Mouse (Mus musculus) heart, adult 2 months (tissue): ENCODE data around the gene Npm3. TPM values are rescaled to one million over a fixed set of nuclear protein-coding genes. Genes with fewer than 3 reads are reported as not detected.

Source experiments
- DNase-seq, 2 experiments: peaks; one replicate each; pipeline ENCODE4 v3.0.0; 2021
- H3K27ac ChIP-seq: fragments of 200-600 bp; 2 replicates; pipeline ENCODE4 v1.8.1; 2022
- H3K27me3 ChIP-seq: fragments of 200-500 bp; 2 replicates; pipeline ENCODE4 v1.6.1; 2012; ENCODE audit warnings: mild to moderate bottlenecking, low read length, inconsistent platforms, mixed read lengths; ENCODE audit not compliant: control insufficient read depth, insufficient read depth
- H3K36me3 ChIP-seq: fragments of 200-500 bp; 2 replicates; pipeline ENCODE4 v1.6.1; 2012; ENCODE audit warnings: low read length, inconsistent platforms; ENCODE audit not compliant: control insufficient read depth, insufficient read depth
- H3K4me1 ChIP-seq: fragments of 200-500 bp; 2 replicates; pipeline ENCODE4 v1.6.1; 2011; ENCODE audit warnings: low read length; ENCODE audit not compliant: control insufficient read depth, insufficient read depth
- H3K4me3 ChIP-seq: fragments of 200-600 bp; 2 replicates; pipeline ENCODE4 v1.8.1; 2022
- H3K79me2 ChIP-seq: fragments of 200-500 bp; replicated peaks from 2 replicates; pipeline ENCODE4 v1.6.1; 2012; ENCODE audit warnings: mild to moderate bottlenecking, inconsistent platforms, low read length, moderate library complexity, mixed read lengths; ENCODE audit not compliant: control insufficient read depth, insufficient read depth
- H3K9ac ChIP-seq: fragments of 200-500 bp; 2 replicates; pipeline ENCODE4 v1.6.1; 2012; ENCODE audit warnings: low read depth, mild to moderate bottlenecking, control low read depth, inconsistent platforms, low read length, mixed read lengths
- CTCF ChIP-seq: fragments of 200-600 bp; IDR thresholded peaks from 2 replicates; pipeline ENCODE4 v1.8.1; 2022; ENCODE audit warnings: antibody characterized with exemption, mild to moderate bottlenecking, moderate library complexity
- EP300 ChIP-seq: fragments of 200-500 bp; IDR thresholded peaks from 2 replicates; pipeline ENCODE4 v1.6.1; 2011; ENCODE audit warnings: low read depth, low read length, control low read depth; ENCODE audit not compliant: insufficient read depth
- POLR2A ChIP-seq: fragments of 200-500 bp; IDR thresholded peaks from 2 replicates; pipeline ENCODE4 v1.6.1; 2011; ENCODE audit warnings: mild to moderate bottlenecking, low read depth, low read length, control low read depth; ENCODE audit not compliant: insufficient read depth
- WGBS: fragments of 180-500 bp; shearing (Covaris S2); methylation state at CpG from one replicate; pipeline ENCODE4 v1.1.7; 2018; 5-methylcytosine and 5-hydroxymethylcytosine counted together
- intact Hi-C: fragments of 180-260 bp; cut with DNase I; formaldehyde crosslinking; loops from one replicate; pipeline ENCODE4 v1.15.1; 2025
- polyA plus RNA-seq: library from polyadenylated mRNA; depleted of rRNA; stranded (reverse); fragments of >200 nt; gene quantifications from 2 replicates; pipeline ENCODE4 v1.2.3, GENCODE M21; 2012; rRNA removed
- total RNA-seq, 2 experiments: library from RNA; stranded (reverse); gene quantifications; 2 replicates each; pipeline ENCODE4 v1.2.3; 2021

Npm3 gene
- total and polyA plus RNA-seq, 3 experiments = 15.6 to 25.2 (median 15.7) TPM

DNA sequence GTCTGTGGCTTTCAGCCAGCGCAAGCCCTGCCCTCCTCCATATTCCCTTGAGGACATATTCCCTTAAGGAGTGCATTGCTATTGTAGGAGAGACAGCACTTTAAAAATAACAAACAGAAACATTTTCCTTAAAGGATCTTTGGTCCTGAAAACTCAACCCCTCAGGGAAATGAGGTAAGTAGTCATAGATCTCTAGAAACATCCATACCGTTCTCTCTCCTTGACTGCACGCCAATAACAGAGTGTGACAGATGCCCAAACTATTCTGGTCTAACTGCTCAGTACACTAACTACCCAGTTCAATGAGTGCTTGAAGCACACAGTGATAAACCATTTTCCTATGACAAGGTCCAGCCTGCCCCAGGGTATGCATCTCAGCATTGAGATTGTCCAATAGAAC, 31.1 kb downstream of the Npm3 start:
- no peaks in the 10 kb centered on the region for H3K27me3 ChIP-seq
- 20% methylated on average over 3 of the region's 3 CpGs for WGBS
- no peaks in the 10 kb centered on the region for H3K36me3 ChIP-seq
- no peak for TF ChIP-seq EP300
- TF ChIP-seq CTCF = no peak
- TF ChIP-seq POLR2A = no peak
- no peak overlapping the region; the same call in 1 of the 2 replicates for H3K9ac ChIP-seq
- no peaks in the 10 kb centered on the region; the same call in 1 of the 2 replicates for H3K4me1 ChIP-seq
- peak overlapping the region; percentile 53; the same call in 1 of the 2 replicates for H3K27ac ChIP-seq
- no peaks in the 10 kb centered on the region for H3K79me2 ChIP-seq
- no peak overlapping the region; the same call in 1 of the 2 replicates for H3K4me3 ChIP-seq
- intact Hi-C loops = no loop called here
- DNase-seq = no peak

DNA sequence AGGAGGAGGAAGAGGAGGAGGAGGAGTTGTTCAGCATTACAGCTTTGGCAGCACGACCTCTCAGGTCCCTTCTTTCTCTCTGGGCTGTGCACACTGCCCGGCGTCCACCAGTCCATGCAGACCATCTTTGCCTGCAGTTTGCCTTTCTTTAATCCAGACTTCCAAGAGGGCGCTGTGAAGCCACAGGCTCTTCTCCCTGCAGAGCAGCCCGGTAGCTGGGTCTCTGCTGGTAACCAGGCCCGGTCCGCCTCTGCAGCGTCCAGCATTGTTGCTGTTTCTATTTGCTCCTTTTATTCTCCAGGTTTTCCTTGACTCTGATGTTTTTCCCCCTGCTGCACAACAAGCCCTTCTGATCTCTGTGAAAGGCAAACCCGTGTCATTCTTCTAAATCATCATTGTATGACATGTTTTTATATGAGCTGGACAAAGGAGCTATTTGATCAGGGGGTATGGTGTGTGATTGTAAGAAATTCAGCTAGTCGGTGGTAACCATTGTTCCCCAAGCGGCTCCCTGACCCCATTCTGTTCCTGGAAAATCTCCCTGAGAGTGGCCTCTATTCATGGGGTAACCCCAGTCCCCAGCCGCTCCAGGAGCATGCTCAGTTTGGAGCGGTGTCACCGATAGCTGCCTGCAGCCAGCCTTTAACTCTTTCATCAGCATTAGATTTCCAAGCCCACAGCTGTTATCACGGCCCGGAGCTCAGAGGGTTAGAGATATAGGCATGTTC, 31.7 kb downstream of the Npm3 start:
- Histone ChIP-seq H3K27me3 (no peaks in the 10 kb centered on the region), H3K9ac (no peak overlapping the region; the same call in 1 of the 2 replicates), H3K4me1 (no peaks in the 10 kb centered on the region; the same call in 1 of the 2 replicates), H3K4me3 (peak overlapping the region; percentile 26), H3K36me3 (no peaks in the 10 kb centered on the region), H3K79me2 (no peaks in the 10 kb centered on the region), H3K27ac (peak overlapping the region; percentile 53)
- intact Hi-C loops = no loop called here
- DNase-seq = peak; percentile 36 to 40
- WGBS = 10% methylated on average over 16 of the region's 16 CpGs
- TF ChIP-seq CTCF (peak; percentile 59), EP300 (no peak), POLR2A (no peak)

GRCm38 (mm10) chr19:45708704-45709103, 40.7 kb downstream of the Npm3 start:
- Histone ChIP-seq H3K36me3 (no peaks in the 10 kb centered on the region), H3K4me3 (no peak overlapping the region), H3K27ac (no peak overlapping the region), H3K4me1 (no peaks in the 10 kb centered on the region), H3K79me2 (no peaks in the 10 kb centered on the region), H3K27me3 (no peaks in the 10 kb centered on the region), H3K9ac (no peak overlapping the region)
- no peak for DNase-seq
- 71% methylated on average over 3 of the region's 3 CpGs for WGBS
- TF ChIP-seq POLR2A = no peak
- TF ChIP-seq EP300 = no peak
- TF ChIP-seq CTCF = no peak
- intact Hi-C loops = no loop called here

Other genes starting within 250 kb of the Npm3 start
- gene Poll, start 189.1 kb downstream of the Npm3 start, total RNA-seq = 1 to 10 TPM; 9.7 to 9.8 TPM
- gene Poll, start 189.1 kb downstream of the Npm3 start, polyA plus RNA-seq = 9.5 and 10.7 TPM in 2 replicates
- gene Gm17018, start 189.0 kb downstream of the Npm3 start, total RNA-seq = 10 to 100 TPM; 22.1 to 22.4 TPM
- 6.1 and 10.2 TPM in 2 replicates for gene Gm17018, start 189.0 kb downstream of the Npm3 start, polyA plus RNA-seq
- gene Fbxw4, start 89.3 kb downstream of the Npm3 start, total RNA-seq = 10 to 100 TPM; 28.1 to 31.2 TPM
- gene Fbxw4, start 89.3 kb downstream of the Npm3 start, polyA plus RNA-seq = 61.5 and 73.0 TPM in 2 replicates
- not detected for gene Fgf8, start 6.7 kb downstream of the Npm3 start, total RNA-seq
- not detected in 2 replicates for gene Fgf8, start 6.7 kb downstream of the Npm3 start, polyA plus RNA-seq
- gene Mgea5, start 34.2 kb upstream of the Npm3 start, total RNA-seq = 10 to 100 TPM; 70.8 to 81.9 TPM
- 22.4 and 49.3 TPM in 2 replicates for gene Mgea5, start 34.2 kb upstream of the Npm3 start, polyA plus RNA-seq
- gene Kcnip2, start 66.5 kb upstream of the Npm3 start, total RNA-seq = 100 to 1,000 TPM; 174 to 203 TPM
- 216 and 276 TPM in 2 replicates for gene Kcnip2, start 66.5 kb upstream of the Npm3 start, polyA plus RNA-seq
- gene Armh3, start 248.9 kb upstream of the Npm3 start, total RNA-seq = 10 to 100 TPM; 13.9 to 14.6 TPM
- gene Armh3, start 248.9 kb upstream of the Npm3 start, polyA plus RNA-seq = 14.2 and 21.6 TPM in 2 replicates